In the genomic region with DNA sequence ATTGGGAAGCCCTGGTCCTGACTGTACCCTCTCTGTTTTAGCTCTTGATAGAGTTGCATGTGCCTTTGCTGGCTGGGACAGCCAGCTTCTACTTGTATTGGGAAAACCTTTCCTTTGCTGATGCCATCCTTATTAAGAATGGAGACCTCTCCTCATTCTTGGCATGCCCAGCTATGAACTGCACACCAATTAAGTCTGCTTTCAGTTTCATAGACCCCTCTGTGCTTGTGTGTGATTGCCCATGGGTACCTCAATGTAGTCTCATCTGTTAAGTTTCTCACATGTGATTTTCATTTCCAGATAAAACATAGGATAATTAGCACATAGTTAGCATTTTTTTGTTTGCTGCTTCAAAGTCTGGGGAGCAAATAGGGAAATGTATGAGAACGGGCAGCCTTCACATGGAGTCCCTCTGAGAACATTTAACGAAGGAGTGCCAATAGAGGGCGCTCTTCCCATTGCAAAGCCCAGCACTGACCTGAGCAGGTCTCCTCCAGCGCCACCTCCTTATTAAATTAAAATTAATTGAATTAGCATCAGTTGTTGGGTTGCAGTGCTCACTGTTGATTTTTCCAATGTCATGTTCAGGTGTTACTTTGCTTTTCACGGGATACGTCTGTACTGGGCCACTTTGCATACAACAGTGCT, we compare ENCODE assay signal across 8 mouse cellular contexts.
DNase-seq lines count a peak whose midpoint lies in the region; ATAC-seq and TF ChIP-seq lines count a peak whose summit lies in the region.

No protein-coding gene starts in this region.

- peak; percentile 86; the same call in 1 of the 2 replicates for ATAC-seq in neural tube, embryonic 14.5 days (ENCODE audit: low read depth)

- WGBS in forebrain, embryonic 10.5 days, result 35% methylated on average over 6 of the region's 6 CpGs
- WGBS in large intestine, adult 2 months, result 29% methylated on average over 6 of the region's 6 CpGs
- WGBS in lung, adult 2 months, result 20% methylated on average over 6 of the region's 6 CpGs
- WGBS in neural tube, embryonic 14.5 days, result 30% methylated on average over 6 of the region's 6 CpGs

- 0 out of 2 replicates have a peak, but pooled peaks cover 3% of the 10 kb centered on the region for H3K4me1 ChIP-seq in E14TG2a.4 (replicated peaks; ENCODE audit: low read depth, low read length)
- H3K4me1 ChIP-seq in forebrain, embryonic 10.5 days, result no peaks in the 10 kb centered on the region
- H3K4me1 ChIP-seq in lung, adult 2 months (ENCODE audit: control insufficient read depth, insufficient read depth, low read length), result peaks cover 2% of the 10 kb centered on the region; the same call in 1 of the 2 replicates
- no peaks in the 10 kb centered on the region for H3K4me1 ChIP-seq in neural tube, embryonic 14.5 days (ENCODE audit: control insufficient read depth, insufficient read depth, low read length)

- peak; percentile 79 for TF ChIP-seq CTCF in E14TG2a.4 (conservative IDR thresholded peaks at IDR 0.05; ENCODE audit: low read length)
- peak; percentile 88 for TF ChIP-seq CTCF in brain, embryonic 14.5 days (IDR thresholded peaks at IDR 0.05; ENCODE audit: borderline replicate concordance, extremely low read depth, insufficient read depth, insufficient read length)
- TF ChIP-seq CTCF in lung, adult 2 months (IDR thresholded peaks at IDR 0.05; ENCODE audit: insufficient read depth, low read length), result peak; percentile 86

- no peaks in the 10 kb centered on the region for H3K9me3 ChIP-seq in E14TG2a.4 (ENCODE audit: low read length)
- no peaks in the 10 kb centered on the region for H3K9me3 ChIP-seq in forebrain, embryonic 10.5 days
- H3K9me3 ChIP-seq in neural tube, embryonic 14.5 days (ENCODE audit: control insufficient read depth, low read length), result no peaks in the 10 kb centered on the region

- no peak overlapping the region for H3K4me3 ChIP-seq in E14TG2a.4 (replicated peaks; ENCODE audit: low read length)
- H3K4me3 ChIP-seq in forebrain, embryonic 10.5 days, result no peak overlapping the region
- H3K4me3 ChIP-seq in lung, adult 2 months (replicated peaks; ENCODE audit: extremely low read depth, low read depth, low read length), result no peak overlapping the region
- H3K4me3 ChIP-seq in neural tube, embryonic 14.5 days (ENCODE audit: low read depth, low read length), result no peak overlapping the region

- 0 out of 2 replicates have a peak, but pooled peaks cover 5% of the 10 kb centered on the region for H3K36me3 ChIP-seq in E14TG2a.4 (ENCODE audit: insufficient read depth, low read length)
- H3K36me3 ChIP-seq in forebrain, embryonic 10.5 days (replicated peaks), result peaks cover 20% of the 10 kb centered on the region
- H3K36me3 ChIP-seq in neural tube, embryonic 14.5 days (ENCODE audit: control insufficient read depth, insufficient read depth, low read length), result peaks cover 5% of the 10 kb centered on the region

- intact Hi-C loops in heart, postnatal 36 days (cut with DNase I), result loop anchor here (1.0 to 2.0 kb wide), 3 partner anchors 61 to 242 kb away; partner anchors contain the start of gene Stim2

- peak; percentile 83 for DNase-seq in brain, embryonic 14.5 days (ENCODE audit: low read depth)
- DNase-seq in forebrain, embryonic 10.5 days (ENCODE audit: extremely low spot score, low spot score), result peak; percentile 48
- peak; percentile 67 to 70 for DNase-seq in heart, postnatal 36 days
- peak; percentile 25 for DNase-seq in large intestine, adult 2 months (ENCODE audit: low read depth, low spot score)
- peak; percentile 51 for DNase-seq in lung, adult 2 months
- DNase-seq in testis, postnatal 10 days (ENCODE audit: low spot score), result peak; percentile 71

- H3K27me3 ChIP-seq in E14TG2a.4 (ENCODE audit: insufficient read depth, low read length), result no peaks in the 10 kb centered on the region
- no peaks in the 10 kb centered on the region for H3K27me3 ChIP-seq in forebrain, embryonic 10.5 days (ENCODE audit: poor library complexity, severe bottlenecking)
- no peaks in the 10 kb centered on the region for H3K27me3 ChIP-seq in neural tube, embryonic 14.5 days (ENCODE audit: control insufficient read depth, insufficient read depth, low read length)

- H3K9ac ChIP-seq in neural tube, embryonic 14.5 days (replicated peaks; ENCODE audit: low read depth, low read length), result no peak overlapping the region

- no peak overlapping the region for H3K27ac ChIP-seq in forebrain, embryonic 10.5 days
- no peak overlapping the region for H3K27ac ChIP-seq in neural tube, embryonic 14.5 days (ENCODE audit: low read depth, low read length)

- TF ChIP-seq POLR2A in brain, embryonic 14.5 days (IDR thresholded peaks at IDR 0.05; ENCODE audit: borderline replicate concordance, extremely low read depth, insufficient read depth, insufficient read length, poor library complexity, severe bottlenecking), result no peak
- no peak for TF ChIP-seq POLR2A in lung, adult 2 months (IDR thresholded peaks at IDR 0.05; ENCODE audit: borderline replicate concordance, extremely low read depth, low read depth, low read length)

- no peak overlapping the region for H3K4me2 ChIP-seq in neural tube, embryonic 14.5 days (ENCODE audit: low read depth, low read length)

Comparison
In these comparisons a context has a peak if more than half of its experiments do, and no peak if none do; other contexts are left out.
1. DNase-seq: peak in every context shown above with its lines; median percentile 83 in brain, embryonic 14.5 days; 71 in testis, postnatal 10 days; 68 in heart, postnatal 36 days; 51 in lung, adult 2 months; 48 in forebrain, embryonic 10.5 days; 25 in large intestine, adult 2 months.